9 mouse cellular contexts compared by ENCODE assay signal in genomic region chr9:25212309-25213163, GRCm38 (mm10). TPM values are rescaled to one million over a fixed set of nuclear protein-coding genes. Genes with fewer than 3 reads are reported as not detected.
DNase-seq lines count a peak whose midpoint lies in the region; ATAC-seq lines count a peak whose summit lies in the region.
"Had no signal": no experiment of that assay in that cellular context is flagged by ENCODE, and none has a peak within 500 bp of the region (broad histone marks: within the 10 kb centered on the region; RNA-seq: fewer than 3 reads in every experiment).

No protein-coding gene starts in this region.

- no peak overlapping the region for H3K4me3 ChIP-seq in embryonic facial prominence, embryonic 14.5 days (ENCODE audit: low read depth, low read length)
- H3K4me3 ChIP-seq in hindbrain, embryonic 12.5 days = no peak overlapping the region
- no peak overlapping the region for H3K4me3 ChIP-seq in midbrain, embryonic 14.5 days (replicated peaks; ENCODE audit: low read depth, low read length)

- no peaks in the 10 kb centered on the region for H3K27me3 ChIP-seq in embryonic facial prominence, embryonic 14.5 days (replicated peaks; ENCODE audit: control insufficient read depth, insufficient read depth, low read length)
- H3K27me3 ChIP-seq in hindbrain, embryonic 12.5 days = no peaks in the 10 kb centered on the region
- no peaks in the 10 kb centered on the region for H3K27me3 ChIP-seq in midbrain, embryonic 14.5 days (ENCODE audit: control insufficient read depth, insufficient read depth, low read length)

- no peak overlapping the region for H3K9ac ChIP-seq in embryonic facial prominence, embryonic 14.5 days (ENCODE audit: low read depth, low read length)
- H3K9ac ChIP-seq in hindbrain, embryonic 12.5 days = no peak overlapping the region
- H3K9ac ChIP-seq in midbrain, embryonic 14.5 days (replicated peaks; ENCODE audit: low read length) = no peak overlapping the region

- H3K4me1 ChIP-seq in embryonic facial prominence, embryonic 14.5 days (ENCODE audit: control insufficient read depth, insufficient read depth, low read length) = peaks cover 21% of the 10 kb centered on the region
- H3K4me1 ChIP-seq in hindbrain, embryonic 12.5 days = peaks cover 10% of the 10 kb centered on the region
- peaks cover 10% of the 10 kb centered on the region for H3K4me1 ChIP-seq in midbrain, embryonic 14.5 days (ENCODE audit: control insufficient read depth, insufficient read depth, low read length)

- H3K9me3 ChIP-seq in embryonic facial prominence, embryonic 14.5 days (ENCODE audit: control insufficient read depth, low read length) = no peaks in the 10 kb centered on the region
- H3K9me3 ChIP-seq in hindbrain, embryonic 12.5 days (replicated peaks) = no peaks in the 10 kb centered on the region
- no peaks in the 10 kb centered on the region for H3K9me3 ChIP-seq in midbrain, embryonic 14.5 days (ENCODE audit: control insufficient read depth, low read length)

- no peaks in the 10 kb centered on the region for H3K36me3 ChIP-seq in embryonic facial prominence, embryonic 14.5 days (ENCODE audit: control insufficient read depth, insufficient read depth, low read length)
- H3K36me3 ChIP-seq in hindbrain, embryonic 12.5 days = no peaks in the 10 kb centered on the region
- H3K36me3 ChIP-seq in midbrain, embryonic 14.5 days (ENCODE audit: control insufficient read depth, insufficient read depth, low read length) = no peaks in the 10 kb centered on the region

- peak; percentile 47 to 56 for DNase-seq in heart, adult 18-20 months
- DNase-seq in heart, postnatal 36 days = no peak
- peak; percentile 85 for DNase-seq in embryonic facial prominence, embryonic 14.5 days (ENCODE audit: low spot score)
- DNase-seq in midbrain, embryonic 14.5 days = peak; percentile 51
- no peak for DNase-seq in gastrocnemius, postnatal 4 days (ENCODE audit: low spot score in 2 of 2)
- no peak for DNase-seq in right cerebral cortex, postnatal 25 days
- DNase-seq: right cerebral cortex, adult 18-20 months had no signal

- 54% methylated on average over 9 of the region's 9 CpGs for WGBS in embryonic facial prominence, embryonic 14.5 days
- WGBS in hindbrain, embryonic 12.5 days = 49% methylated on average over 9 of the region's 9 CpGs
- 43% methylated on average over 9 of the region's 9 CpGs for WGBS in midbrain, embryonic 14.5 days

- peak; percentile 72 for ATAC-seq in embryonic facial prominence, embryonic 14.5 days (ENCODE audit: low read depth)
- ATAC-seq in hindbrain, embryonic 12.5 days (ENCODE audit: low FRiP score) = peak; percentile 80
- no peak; the same call in 1 of the 2 replicates for ATAC-seq in midbrain, embryonic 14.5 days (ENCODE audit: low FRiP score, low TSS enrichment)
- no peak for ATAC-seq in erythroid progenitor cell, adult 5-6 weeks (replicated peaks; ENCODE audit: low FRiP score, poor library complexity, severe bottlenecking)

- intact Hi-C loops in heart, postnatal 36 days (cut with DNase I) = loop anchor here (5.0 kb wide), 1 partner anchor 35 kb away; no protein-coding TSS in a partner anchor

- peak overlapping the region; percentile 46 for H3K27ac ChIP-seq in embryonic facial prominence, embryonic 14.5 days (replicated peaks; ENCODE audit: low read depth, low read length)
- peak overlapping the region; percentile 31 for H3K27ac ChIP-seq in hindbrain, embryonic 12.5 days
- peak overlapping the region; percentile 1 for H3K27ac ChIP-seq in midbrain, embryonic 14.5 days (replicated peaks; ENCODE audit: low read depth, low read length)

- H3K4me2 ChIP-seq in embryonic facial prominence, embryonic 14.5 days (ENCODE audit: low read depth, low read length) = no peak overlapping the region
- peak overlapping the region; percentile 9; the same call in 1 of the 2 replicates for H3K4me2 ChIP-seq in hindbrain, embryonic 12.5 days (replicated peaks)
- no peak overlapping the region for H3K4me2 ChIP-seq in midbrain, embryonic 14.5 days (ENCODE audit: low read length)

RNA-seq across cellular contexts. Expression of gene Sept7, which starts 39.7 kb away (rescaled TPM):
- total RNA-seq in heart, adult 18-20 months (2021) = 100 to 1,000 TPM; 114 to 115 TPM
- total RNA-seq in heart, postnatal 36 days (2021) = 100 to 1,000 TPM; 112 to 113 TPM
- polyA plus RNA-seq in embryonic facial prominence, embryonic 14.5 days (2014; fragmentation: Nextera tagmentation; extraction: Ambion mirVana) = 297 TPM in 2 replicates
- 278 and 296 TPM in 2 replicates for polyA plus RNA-seq in hindbrain, embryonic 12.5 days (2016; fragmentation: Nextera tagmentation; extraction: Ambion mirVana)
- polyA plus RNA-seq in midbrain, embryonic 14.5 days (2014; fragmentation: Nextera tagmentation; extraction: Ambion mirVana) = 247 and 267 TPM in 2 replicates
- 100 to 1,000 TPM; 157 to 170 TPM for total RNA-seq in gastrocnemius, postnatal 4 days (2021)
- 169 and 204 TPM in 2 replicates for total RNA-seq in erythroid progenitor cell, adult 5-6 weeks (2015; ENCODE audit: low replicate concordance)
- total RNA-seq in erythroid progenitor cell, adult 5-6 weeks (2017; ENCODE audit: low replicate concordance) = 170 and 193 TPM in 2 replicates

Comparison
In these comparisons a context has a peak if more than half of its experiments do, and no peak if none do; other contexts are left out.
1. DNase-seq: peak in heart, adult 18-20 months (2 of 2), embryonic facial prominence, embryonic 14.5 days (single experiment) and midbrain, embryonic 14.5 days (single experiment); none in heart, postnatal 36 days (0 of 2), gastrocnemius, postnatal 4 days (0 of 2) and right cerebral cortex, postnatal 25 days (single experiment).
2. ATAC-seq: peak in embryonic facial prominence, embryonic 14.5 days (single experiment) and hindbrain, embryonic 12.5 days (single experiment); none in midbrain, embryonic 14.5 days (single experiment) and erythroid progenitor cell, adult 5-6 weeks (single experiment).
3. Peak in every context shown above with its lines, with median percentiles within 50 percentile points of each other: H3K27ac ChIP-seq.